Mouse (Mus musculus) kidney, embryonic 16.5 days (tissue): ENCODE results near the gene Smo. TPM values are rescaled to one million over a fixed set of nuclear protein-coding genes. Genes with fewer than 3 reads are reported as not detected.

Experiments
- ATAC-seq: fragments of 200-750 bp; cut with Nextera tagmentation; 2 replicates; pipeline ENCODE4 v1.8.0; 2017; ENCODE audit warnings: moderate TSS enrichment; ENCODE audit not compliant: low FRiP score, low TSS enrichment
- H3K27ac ChIP-seq: fragments of 300-500 bp; sonication (generic); 2 replicates; pipeline ENCODE4 v1.5.1; 2014; ENCODE audit warnings: low read length
- H3K27me3 ChIP-seq: fragments of 300-500 bp; sonication (generic); 2 replicates; pipeline ENCODE4 v1.6.1; 2014; ENCODE audit warnings: low read length, control low read depth, mixed read lengths; ENCODE audit not compliant: insufficient read depth
- H3K36me3 ChIP-seq: fragments of 300-500 bp; sonication (generic); 2 replicates; pipeline ENCODE4 v1.6.1; 2014; ENCODE audit warnings: low read length, control low read depth, mixed read lengths; ENCODE audit not compliant: insufficient read depth
- H3K4me1 ChIP-seq: fragments of 300-500 bp; sonication (generic); 2 replicates; pipeline ENCODE4 v1.6.1; 2014; ENCODE audit warnings: low read length, control low read depth, mixed read lengths; ENCODE audit not compliant: insufficient read depth
- H3K4me2 ChIP-seq: fragments of 300-500 bp; sonication (generic); replicated peaks from 2 replicates; pipeline ENCODE4 v1.6.1; 2014; ENCODE audit warnings: low read depth, low read length
- H3K4me3 ChIP-seq: fragments of 300-500 bp; sonication (generic); 2 replicates; pipeline ENCODE4 v1.5.1; 2014; ENCODE audit warnings: mild to moderate bottlenecking, low read length
- H3K9ac ChIP-seq: fragments of 300-500 bp; sonication (generic); replicated peaks from 2 replicates; pipeline ENCODE4 v1.6.1; 2014; ENCODE audit warnings: low read length
- H3K9me3 ChIP-seq: fragments of 300-500 bp; sonication (generic); 2 replicates; pipeline ENCODE4 v1.6.1; 2016; ENCODE audit warnings: low read length, control low read depth
- WGBS: fragments of 180-500 bp; shearing (Covaris S2); extraction: QIAGEN DNeasy Blood & Tissue Kit; methylation state at CpG from one replicate; pipeline ENCODE4 v1.1.7; 2014; 5-methylcytosine and 5-hydroxymethylcytosine counted together
- polyA plus RNA-seq: library from polyadenylated mRNA; unstranded; fragments of >200 nt; fragmentation: Nextera tagmentation; extraction: Ambion mirVana; gene quantifications from 2 replicates; pipeline ENCODE4 v1.2.1, GENCODE M21; 2015

Gene Smo
- polyA plus RNA-seq, 1 experiment from 2014 or later, result 42.9 TPM

GRCm38 (mm10) chr6:29699085-29699745, 36.1 kb upstream of the Smo start:
- no peaks in the 10 kb centered on the region for H3K27me3 ChIP-seq
- peaks cover 8% of the 10 kb centered on the region; the same call in 1 of the 2 replicates for H3K4me1 ChIP-seq
- H3K4me2 ChIP-seq, result no peak overlapping the region
- H3K27ac ChIP-seq, result no peak overlapping the region
- no peaks in the 10 kb centered on the region for H3K36me3 ChIP-seq
- H3K9me3 ChIP-seq, result no peaks in the 10 kb centered on the region
- H3K9ac ChIP-seq, result no peak overlapping the region
- no peak for ATAC-seq
- no peak overlapping the region for H3K4me3 ChIP-seq
- 89% methylated on average over 7 of the region's 7 CpGs for WGBS

GRCm38 (mm10) chr6:29701051-29701450, 34.3 kb upstream of the Smo start:
- H3K27me3 ChIP-seq, result no peaks in the 10 kb centered on the region
- H3K4me1 ChIP-seq, result 0 out of 2 replicates have a peak, but pooled peaks cover 4% of the 10 kb centered on the region
- no peak overlapping the region for H3K27ac ChIP-seq
- WGBS, result 72% methylated on average over 6 of the region's 6 CpGs
- no peak overlapping the region for H3K4me2 ChIP-seq
- H3K9me3 ChIP-seq, result no peaks in the 10 kb centered on the region
- H3K9ac ChIP-seq, result no peak overlapping the region
- no peak for ATAC-seq
- H3K36me3 ChIP-seq, result no peaks in the 10 kb centered on the region
- H3K4me3 ChIP-seq, result no peak overlapping the region

DNA sequence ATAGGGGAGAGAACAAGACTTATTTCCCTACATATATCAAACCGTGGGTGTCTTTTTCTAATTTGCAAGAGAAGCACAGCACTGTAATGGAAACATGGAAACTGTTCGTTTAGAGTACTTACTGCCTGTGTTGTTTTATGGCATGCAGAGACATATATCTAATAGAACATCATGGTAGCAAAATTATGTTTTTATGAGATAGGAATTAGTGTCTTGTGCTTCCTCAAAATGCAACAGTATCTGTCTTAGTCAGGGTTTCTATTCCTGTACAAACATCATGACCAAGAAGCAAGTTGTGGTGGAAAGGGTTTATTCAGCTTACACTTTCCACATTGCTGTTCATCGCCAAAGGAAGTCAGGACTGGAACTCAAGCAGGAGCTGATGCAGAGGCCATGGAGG, 33.2 kb upstream of the Smo start:
- no peak for ATAC-seq
- Histone ChIP-seq H3K9me3 (no peaks in the 10 kb centered on the region), H3K36me3 (no peaks in the 10 kb centered on the region), H3K4me2 (no peak overlapping the region), H3K4me3 (no peak overlapping the region), H3K27ac (no peak overlapping the region), H3K27me3 (no peaks in the 10 kb centered on the region), H3K4me1 (0 out of 2 replicates have a peak, but pooled peaks cover 5% of the 10 kb centered on the region), H3K9ac (no peak overlapping the region)
- 84% methylated on average over 3 of the region's 3 CpGs for WGBS

DNA sequence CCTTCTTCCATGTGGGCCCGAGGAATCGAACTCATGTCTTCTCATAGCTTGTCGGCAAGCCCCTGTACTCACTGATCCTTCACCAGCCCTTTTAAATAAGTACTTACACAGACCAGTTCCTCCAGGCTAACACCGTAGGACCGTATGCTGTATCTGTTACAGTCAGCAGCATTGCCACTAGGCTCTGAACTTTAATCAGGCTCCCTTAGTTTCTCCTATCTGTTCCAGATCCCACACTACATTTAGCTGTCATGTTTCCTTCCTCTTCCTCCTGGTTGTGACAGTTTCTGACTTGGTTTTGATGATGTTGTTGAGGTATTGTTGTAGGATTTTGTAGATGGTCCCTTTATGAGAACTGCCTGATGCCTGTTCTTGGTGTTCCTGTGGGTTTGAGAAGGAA, 31.2 kb upstream of the Smo start:
- Histone ChIP-seq H3K36me3 (no peaks in the 10 kb centered on the region), H3K27me3 (no peaks in the 10 kb centered on the region), H3K27ac (no peak overlapping the region), H3K9ac (no peak overlapping the region), H3K4me3 (no peak overlapping the region), H3K9me3 (no peaks in the 10 kb centered on the region), H3K4me2 (no peak overlapping the region), H3K4me1 (0 out of 2 replicates have a peak, but pooled peaks cover 5% of the 10 kb centered on the region)
- ATAC-seq, result no peak
- WGBS, result 91% methylated on average over 5 of the region's 5 CpGs

DNA sequence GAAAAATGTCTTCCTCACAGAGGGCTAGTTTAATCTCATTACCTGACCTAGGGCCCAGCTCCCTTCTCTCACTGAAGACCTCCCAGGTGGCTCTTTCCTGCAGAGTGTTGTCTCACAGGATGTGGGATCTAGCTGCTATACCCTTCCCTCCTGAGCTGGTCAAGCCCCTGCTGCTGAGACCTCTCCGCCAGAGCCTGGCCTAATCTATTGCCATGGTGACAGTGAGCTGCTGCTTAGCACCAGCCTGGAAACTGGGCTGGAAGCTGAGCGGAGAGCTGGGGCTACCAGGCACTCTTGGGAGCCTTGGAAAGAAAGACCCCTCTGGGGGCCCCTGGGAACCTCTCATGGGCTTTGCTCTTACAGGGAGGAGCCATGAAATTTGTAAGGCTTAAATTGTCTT, 27.4 kb upstream of the Smo start:
- no peak for ATAC-seq
- Histone ChIP-seq H3K27me3 (no peaks in the 10 kb centered on the region), H3K27ac (no peak overlapping the region), H3K4me1 (0 out of 2 replicates have a peak, but pooled peaks cover 5% of the 10 kb centered on the region), H3K36me3 (no peaks in the 10 kb centered on the region), H3K9ac (no peak overlapping the region), H3K4me3 (no peak overlapping the region), H3K4me2 (no peak overlapping the region), H3K9me3 (no peaks in the 10 kb centered on the region)
- 38% methylated on average over 2 of the region's 2 CpGs for WGBS

GRCm38 (mm10) chr6:29711318-29711717, 24.0 kb upstream of the Smo start:
- no peak overlapping the region for H3K9ac ChIP-seq
- H3K27ac ChIP-seq, result no peak overlapping the region
- no peak for ATAC-seq
- no peak overlapping the region for H3K4me2 ChIP-seq
- no peak overlapping the region for H3K4me3 ChIP-seq
- no peaks in the 10 kb centered on the region for H3K27me3 ChIP-seq
- no peaks in the 10 kb centered on the region for H3K36me3 ChIP-seq
- WGBS, result 44% methylated on average over 3 of the region's 3 CpGs
- H3K4me1 ChIP-seq, result no peaks in the 10 kb centered on the region
- H3K9me3 ChIP-seq, result no peaks in the 10 kb centered on the region

GRCm38 (mm10) chr6:29712011-29712584, 23.2 kb upstream of the Smo start:
- no peak overlapping the region for H3K27ac ChIP-seq
- no peaks in the 10 kb centered on the region for H3K36me3 ChIP-seq
- H3K4me1 ChIP-seq, result no peaks in the 10 kb centered on the region
- H3K9ac ChIP-seq, result no peak overlapping the region
- WGBS, result 45% methylated on average over 3 of the region's 3 CpGs
- ATAC-seq, result peak; percentile 37; the same call in 1 of the 2 replicates
- H3K4me2 ChIP-seq, result no peak overlapping the region
- no peaks in the 10 kb centered on the region for H3K9me3 ChIP-seq
- H3K4me3 ChIP-seq, result no peak overlapping the region
- no peaks in the 10 kb centered on the region for H3K27me3 ChIP-seq

DNA sequence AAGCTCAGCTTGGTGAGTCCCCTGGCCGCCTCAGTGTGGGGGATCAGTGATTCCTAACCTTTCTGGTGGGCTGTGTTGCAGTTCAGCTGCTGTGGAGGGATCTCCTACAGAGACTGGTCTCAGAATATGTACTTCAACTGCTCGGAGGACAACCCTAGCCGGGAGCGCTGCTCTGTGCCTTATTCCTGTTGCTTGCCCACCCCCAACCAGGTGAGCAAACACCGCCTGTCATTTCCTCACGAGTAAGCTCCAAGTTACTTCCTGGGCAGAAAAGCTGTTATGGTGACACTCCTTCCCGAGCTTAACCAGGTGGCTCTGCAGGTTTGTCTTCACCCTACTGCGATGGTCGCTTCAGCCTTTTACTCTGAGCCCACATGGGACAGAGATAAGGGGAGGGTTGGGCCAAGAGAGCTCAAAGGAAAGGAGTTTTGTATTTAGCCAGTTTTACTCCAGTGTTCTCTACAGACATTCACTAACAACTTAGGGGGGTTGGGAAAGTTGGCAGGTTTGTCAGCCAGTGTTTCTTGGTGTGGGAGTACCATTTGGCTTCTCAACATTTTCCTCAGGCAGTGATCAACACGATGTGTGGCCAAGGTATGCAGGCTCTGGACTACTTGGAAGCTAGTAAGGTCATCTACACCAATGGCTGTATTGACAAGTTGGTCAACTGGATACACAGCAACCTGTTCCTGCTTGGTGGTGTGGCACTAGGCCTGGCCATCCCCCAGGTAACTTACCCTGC, 18.5 kb upstream of the Smo start:
- WGBS, result 69% methylated on average over 10 of the region's 10 CpGs
- H3K27me3 ChIP-seq, result no peaks in the 10 kb centered on the region
- no peak overlapping the region for H3K9ac ChIP-seq
- no peaks in the 10 kb centered on the region for H3K9me3 ChIP-seq
- H3K27ac ChIP-seq, result no peak overlapping the region
- no peaks in the 10 kb centered on the region for H3K36me3 ChIP-seq
- H3K4me3 ChIP-seq, result no peak overlapping the region
- no peak for ATAC-seq
- H3K4me2 ChIP-seq, result no peak overlapping the region
- H3K4me1 ChIP-seq, result peaks cover 20% of the 10 kb centered on the region

DNA sequence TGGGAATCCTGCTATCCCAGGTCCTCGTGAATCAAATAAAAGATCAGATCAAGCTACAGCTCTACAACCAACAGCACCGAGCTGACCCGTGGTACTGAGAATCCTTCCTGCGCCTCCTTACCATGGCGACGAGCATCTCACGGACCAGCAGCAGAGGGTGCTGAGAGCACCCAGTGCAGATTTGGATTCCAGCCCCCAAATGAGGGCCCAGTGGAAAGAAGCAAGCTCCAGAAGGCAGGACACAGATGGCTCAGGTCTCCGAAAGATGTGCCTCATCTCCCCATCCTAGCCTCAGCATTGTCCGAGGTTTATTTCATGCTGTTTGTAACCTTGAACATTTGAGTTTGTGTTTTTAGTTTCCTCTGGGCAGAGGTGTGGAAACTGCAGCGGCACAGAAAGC, 17.8 kb upstream of the Smo start:
- ATAC-seq, result no peak
- no peak overlapping the region for H3K4me2 ChIP-seq
- no peak overlapping the region for H3K4me3 ChIP-seq
- H3K9ac ChIP-seq, result no peak overlapping the region
- H3K4me1 ChIP-seq, result peaks cover 20% of the 10 kb centered on the region
- no peak overlapping the region for H3K27ac ChIP-seq
- H3K36me3 ChIP-seq, result no peaks in the 10 kb centered on the region
- no peaks in the 10 kb centered on the region for H3K9me3 ChIP-seq
- H3K27me3 ChIP-seq, result no peaks in the 10 kb centered on the region
- 61% methylated on average over 10 of the region's 10 CpGs for WGBS
